Mouse (Mus musculus) cerebral cortex, adult 2 months (tissue): Measurements from ENCODE around the gene Olfr814.

Experiments used
- WGBS: fragments of 180-500 bp; shearing (Covaris S2); methylation state at CpG from one replicate; pipeline ENCODE4 v1.1.7; 2018; 5-methylcytosine and 5-hydroxymethylcytosine counted together

Gene Olfr814

GRCm38 (mm10) chr10:129879751-129880150 lies at the start of gene Olfr814:
Olfr814 (minus strand) TSS chr10:129879851.
- 83% methylated on average over 1 of the region's 1 CpGs for WGBS

GRCm38 (mm10) chr10:129915497-129915896 lies 35.8 kb upstream of the Olfr814 start, which contains the start of gene Olfr816:
Olfr816 (minus strand) TSS chr10:129915597.
- 63% methylated on average over 1 of the region's 1 CpGs for WGBS

GRCm38 (mm10) chr10:129905767-129906166 lies 26.1 kb upstream of the Olfr814 start, which contains the start of gene Olfr815:
Olfr815 (minus strand) TSS chr10:129905867.
- 57% methylated on average over 1 of the region's 1 CpGs for WGBS

- 95% methylated on average over 7 of the region's 7 CpGs for WGBS
Measured at GRCm38 (mm10) chr10:129885934-129886333, 6.3 kb upstream of the Olfr814 start.

- WGBS, result 87% methylated on average over 6 of the region's 6 CpGs
Measured at GRCm38 (mm10) chr10:129885496-129885895, 5.8 kb upstream of the Olfr814 start.

GRCm38 (mm10) chr10:129855067-129855466 lies 24.6 kb downstream of the Olfr814 start, which contains the start of gene Olfr813:
Olfr813 (plus strand) TSS chr10:129855367.

GRCm38 (mm10) chr10:129847343-129847742 lies 32.3 kb downstream of the Olfr814 start:
- WGBS, result 49% methylated on average over 1 of the region's 1 CpGs

- 50% methylated on average over 1 of the region's 1 CpGs for WGBS
Measured at GRCm38 (mm10) chr10:129845994-129846393, 33.7 kb downstream of the Olfr814 start, which contains the start of gene Olfr812. Olfr812 (minus strand) TSS chr10:129846094.
